Mouse (Mus musculus): ENCODE data around the gene Dcaf5. TPM values are rescaled to one million over a fixed set of nuclear protein-coding genes. Genes with fewer than 3 reads are reported as not detected.
A peak's percentile ranks its signal among the peaks of the same experiment; 100 is the strongest.

The Dcaf5 gene
- polyA plus RNA-seq, 1 experiment from 2014 or later: 14.2 TPM

DNA sequence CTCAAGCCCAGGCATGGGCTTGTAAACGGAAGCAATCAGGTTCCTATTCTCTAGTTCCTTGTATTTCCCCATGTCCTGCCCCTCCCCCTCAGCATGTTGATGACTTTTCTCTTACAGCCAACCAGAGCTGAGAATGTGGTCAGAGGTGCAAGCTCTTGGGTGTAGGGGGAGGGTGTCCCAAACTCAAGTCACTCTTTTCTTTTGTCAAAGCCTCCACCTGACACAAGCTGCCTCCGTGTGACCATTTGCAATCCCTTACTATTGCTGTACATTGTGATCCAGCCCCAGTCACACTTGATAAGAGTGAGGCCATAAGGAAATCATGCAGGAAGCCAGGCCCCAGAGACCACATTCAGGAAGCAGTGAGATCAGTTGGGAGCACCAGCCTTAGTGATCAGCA lies 104.8 kb downstream of the Dcaf5 start:
- Histone ChIP-seq H3K27me3 (no peaks in the 10 kb centered on the region), H3K4me3 (no peak overlapping the region), H3K27ac (no peak overlapping the region), H3K4me2 (no peak overlapping the region), H3K4me1 (no peaks in the 10 kb centered on the region), H3K36me3 (peaks cover 3% of the 10 kb centered on the region; the same call in 1 of the 2 replicates), H3K9ac (no peak overlapping the region), H3K9me3 (no peaks in the 10 kb centered on the region)
- 28% methylated on average over 2 of the region's 2 CpGs for WGBS
- ATAC-seq (ENCODE audit: insufficient number of reproducible peaks, insufficient read depth, low FRiP score, low TSS enrichment, low read depth): no peak

DNA sequence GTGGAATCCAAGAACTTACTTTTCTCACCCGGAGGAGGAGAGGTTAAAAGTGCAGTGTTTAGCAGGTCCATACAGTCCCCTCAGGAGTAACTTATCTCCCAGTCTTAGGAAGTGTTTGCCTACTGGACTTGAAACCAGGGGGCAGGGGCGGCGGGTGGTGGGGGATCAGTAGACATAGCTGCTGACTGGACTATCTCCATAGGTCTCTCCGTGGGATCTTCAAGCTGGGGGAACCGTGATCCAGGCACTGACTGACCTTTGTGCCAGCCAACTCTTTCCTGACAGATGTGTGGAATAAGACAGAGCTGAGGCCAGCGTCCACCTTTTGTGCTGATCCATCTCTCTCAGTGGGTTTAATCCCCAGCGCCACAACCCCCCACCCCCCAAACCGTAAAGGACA lies 105.6 kb downstream of the Dcaf5 start:
- peaks cover 3% of the 10 kb centered on the region; the same call in 1 of the 2 replicates for H3K36me3 ChIP-seq
- ATAC-seq (ENCODE audit: insufficient number of reproducible peaks, insufficient read depth, low FRiP score, low TSS enrichment, low read depth): no peak
- H3K9ac ChIP-seq: no peak overlapping the region
- no peaks in the 10 kb centered on the region for H3K27me3 ChIP-seq
- no peaks in the 10 kb centered on the region for H3K9me3 ChIP-seq
- no peak overlapping the region for H3K4me2 ChIP-seq
- H3K4me1 ChIP-seq: no peaks in the 10 kb centered on the region; the same call in 1 of the 2 replicates
- 88% methylated on average over 8 of the region's 8 CpGs for WGBS
- H3K4me3 ChIP-seq: no peak overlapping the region
- no peak overlapping the region for H3K27ac ChIP-seq

GRCm38 (mm10) chr12:80329641-80330040 lies 106.8 kb downstream of the Dcaf5 start:
- no peaks in the 10 kb centered on the region for H3K9me3 ChIP-seq
- 53% methylated on average over 2 of the region's 2 CpGs for WGBS
- H3K27ac ChIP-seq: no peak overlapping the region
- no peak overlapping the region for H3K4me2 ChIP-seq
- ATAC-seq (ENCODE audit: insufficient number of reproducible peaks, insufficient read depth, low FRiP score, low TSS enrichment, low read depth): no peak
- H3K4me3 ChIP-seq: no peak overlapping the region
- no peaks in the 10 kb centered on the region; the same call in 1 of the 2 replicates for H3K36me3 ChIP-seq
- peaks cover 8% of the 10 kb centered on the region for H3K4me1 ChIP-seq
- no peaks in the 10 kb centered on the region for H3K27me3 ChIP-seq
- no peak overlapping the region for H3K9ac ChIP-seq

- Histone ChIP-seq H3K27me3 (no peaks in the 10 kb centered on the region), H3K9ac (no peak overlapping the region), H3K4me1 (peaks cover 8% of the 10 kb centered on the region), H3K4me3 (no peak overlapping the region), H3K27ac (no peak overlapping the region), H3K4me2 (no peak overlapping the region), H3K9me3 (no peaks in the 10 kb centered on the region), H3K36me3 (no peaks in the 10 kb centered on the region)
- no peak for ATAC-seq (ENCODE audit: insufficient number of reproducible peaks, insufficient read depth, low FRiP score, low TSS enrichment, low read depth)
Measured at GRCm38 (mm10) chr12:80326047-80326446, 110.4 kb downstream of the Dcaf5 start.

GRCm38 (mm10) chr12:80324785-80325131 lies 111.6 kb downstream of the Dcaf5 start:
- Histone ChIP-seq H3K27ac (no peak overlapping the region), H3K9me3 (no peaks in the 10 kb centered on the region), H3K4me1 (peaks cover 14% of the 10 kb centered on the region), H3K36me3 (no peaks in the 10 kb centered on the region), H3K4me2 (no peak overlapping the region), H3K4me3 (no peak overlapping the region), H3K9ac (no peak overlapping the region), H3K27me3 (no peaks in the 10 kb centered on the region)
- 45% methylated on average over 1 of the region's 1 CpGs for WGBS
- no peak for ATAC-seq (ENCODE audit: insufficient number of reproducible peaks, insufficient read depth, low FRiP score, low TSS enrichment, low read depth)

GRCm38 (mm10) chr12:80324051-80324784 lies 112.2 kb downstream of the Dcaf5 start:
- no peaks in the 10 kb centered on the region for H3K36me3 ChIP-seq
- H3K9ac ChIP-seq: no peak overlapping the region
- ATAC-seq (ENCODE audit: insufficient number of reproducible peaks, insufficient read depth, low FRiP score, low TSS enrichment, low read depth): no peak
- no peak overlapping the region for H3K4me3 ChIP-seq
- WGBS: 67% methylated on average over 9 of the region's 9 CpGs
- no peaks in the 10 kb centered on the region for H3K9me3 ChIP-seq
- H3K27ac ChIP-seq: no peak overlapping the region
- no peaks in the 10 kb centered on the region for H3K27me3 ChIP-seq
- peaks cover 17% of the 10 kb centered on the region for H3K4me1 ChIP-seq
- H3K4me2 ChIP-seq: no peak overlapping the region

GRCm38 (mm10) chr12:80323371-80324050 lies 112.9 kb downstream of the Dcaf5 start:
- no peak for ATAC-seq (ENCODE audit: insufficient number of reproducible peaks, insufficient read depth, low FRiP score, low TSS enrichment, low read depth)
- WGBS: 58% methylated on average over 8 of the region's 8 CpGs
- Histone ChIP-seq H3K9me3 (no peaks in the 10 kb centered on the region), H3K27ac (no peak overlapping the region), H3K4me3 (no peak overlapping the region), H3K36me3 (no peaks in the 10 kb centered on the region), H3K9ac (no peak overlapping the region), H3K27me3 (no peaks in the 10 kb centered on the region), H3K4me2 (no peak overlapping the region), H3K4me1 (peaks cover 24% of the 10 kb centered on the region)

DNA sequence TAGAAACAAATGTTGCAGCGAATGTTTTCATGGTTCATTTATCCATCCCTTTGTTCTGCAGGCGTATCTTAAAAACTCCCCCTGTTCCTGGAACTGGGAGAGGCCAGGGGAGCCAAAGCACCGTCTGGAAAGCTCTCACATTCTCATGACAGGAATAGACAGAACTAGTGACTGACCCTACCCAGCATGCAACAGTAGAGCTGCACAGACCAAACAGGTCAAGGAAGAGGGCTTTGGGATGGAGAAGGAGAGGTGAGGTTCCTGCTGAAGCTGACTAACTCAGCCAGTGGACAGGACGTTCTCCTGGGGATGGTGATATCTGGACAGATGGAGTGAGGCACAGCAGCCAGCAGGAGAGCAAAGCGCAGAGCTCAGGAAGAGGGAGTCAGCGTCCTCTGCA lies 113.9 kb downstream of the Dcaf5 start:
- H3K4me3 ChIP-seq: no peak overlapping the region
- H3K4me1 ChIP-seq: peaks cover 24% of the 10 kb centered on the region
- no peaks in the 10 kb centered on the region for H3K36me3 ChIP-seq
- ATAC-seq (ENCODE audit: insufficient number of reproducible peaks, insufficient read depth, low FRiP score, low TSS enrichment, low read depth): no peak
- no peak overlapping the region for H3K27ac ChIP-seq
- no peaks in the 10 kb centered on the region for H3K27me3 ChIP-seq
- H3K4me2 ChIP-seq: no peak overlapping the region
- WGBS: 58% methylated on average over 6 of the region's 6 CpGs
- H3K9ac ChIP-seq: no peak overlapping the region
- no peaks in the 10 kb centered on the region for H3K9me3 ChIP-seq

- Histone ChIP-seq H3K4me1 (peaks cover 24% of the 10 kb centered on the region), H3K4me3 (no peak overlapping the region), H3K27ac (no peak overlapping the region), H3K9ac (no peak overlapping the region), H3K9me3 (no peaks in the 10 kb centered on the region), H3K4me2 (no peak overlapping the region), H3K36me3 (no peaks in the 10 kb centered on the region), H3K27me3 (no peaks in the 10 kb centered on the region)
- WGBS: 67% methylated on average over 2 of the region's 2 CpGs
- no peak for ATAC-seq (ENCODE audit: insufficient number of reproducible peaks, insufficient read depth, low FRiP score, low TSS enrichment, low read depth)
Measured at GRCm38 (mm10) chr12:80319062-80319461, 117.3 kb downstream of the Dcaf5 start.

DNA sequence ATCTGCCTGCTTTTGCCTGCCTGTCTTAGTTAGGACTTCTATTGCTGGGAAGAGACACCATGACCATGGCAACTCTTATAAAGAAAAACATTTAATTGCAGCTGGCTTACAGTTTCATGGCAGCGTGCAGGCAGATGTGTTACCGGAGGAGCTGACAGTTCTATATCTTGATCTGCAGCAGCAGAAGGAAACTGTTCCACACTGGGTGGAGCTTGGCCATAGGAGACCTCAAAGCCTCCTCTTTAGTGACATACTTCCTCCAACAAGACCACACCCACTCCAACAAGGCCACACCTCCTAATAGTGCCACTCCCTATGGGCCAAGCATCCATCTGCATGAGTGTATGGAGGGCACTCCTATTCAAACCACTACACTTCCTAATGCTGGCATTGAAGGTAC lies 121.1 kb downstream of the Dcaf5 start:
- Histone ChIP-seq H3K4me1 (peaks cover 24% of the 10 kb centered on the region), H3K4me2 (no peak overlapping the region), H3K4me3 (no peak overlapping the region), H3K27ac (no peak overlapping the region), H3K36me3 (no peaks in the 10 kb centered on the region), H3K27me3 (no peaks in the 10 kb centered on the region), H3K9me3 (no peaks in the 10 kb centered on the region), H3K9ac (no peak overlapping the region)
- WGBS: 85% methylated on average over 2 of the region's 2 CpGs
- ATAC-seq (ENCODE audit: insufficient number of reproducible peaks, insufficient read depth, low FRiP score, low TSS enrichment, low read depth): no peak

DNA sequence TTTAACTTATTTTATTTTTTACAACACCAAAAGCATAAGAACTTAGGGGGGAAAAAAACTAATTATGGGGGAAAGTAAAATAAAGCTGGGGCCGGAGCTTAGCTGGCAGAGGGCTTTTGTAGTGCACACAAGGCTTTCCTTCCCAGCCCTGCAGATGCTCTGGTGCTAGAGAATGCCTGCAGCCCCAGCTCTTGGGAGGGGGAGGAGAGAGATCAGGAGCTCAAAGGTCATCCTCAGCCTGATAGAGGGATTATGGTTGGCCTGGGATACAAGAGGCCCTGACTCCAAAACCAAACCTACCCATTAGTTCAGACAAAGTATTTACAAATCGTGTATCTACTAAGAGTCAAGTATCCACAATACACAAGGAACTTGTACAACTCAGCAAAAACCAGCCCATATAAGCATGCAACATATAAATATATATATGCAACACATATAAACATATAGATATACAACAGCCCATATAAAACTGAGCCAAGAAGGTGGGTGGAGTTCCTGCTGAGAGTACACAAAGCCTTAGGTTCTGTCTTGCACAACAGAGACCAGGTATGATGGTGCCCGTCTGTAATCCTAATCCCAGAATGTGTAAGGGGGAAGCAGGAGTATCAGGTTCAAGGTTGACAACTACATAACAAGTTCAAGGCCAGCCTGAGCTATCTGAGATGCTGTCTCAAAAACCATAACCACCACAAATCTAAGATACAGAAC lies 124.3 kb downstream of the Dcaf5 start:
- H3K4me2 ChIP-seq: no peak overlapping the region
- H3K27ac ChIP-seq: no peak overlapping the region
- WGBS: 62% methylated on average over 3 of the region's 3 CpGs
- H3K4me1 ChIP-seq: peaks cover 5% of the 10 kb centered on the region
- H3K27me3 ChIP-seq: no peaks in the 10 kb centered on the region
- H3K9me3 ChIP-seq: no peaks in the 10 kb centered on the region
- H3K9ac ChIP-seq: no peak overlapping the region
- no peaks in the 10 kb centered on the region for H3K36me3 ChIP-seq
- no peak overlapping the region for H3K4me3 ChIP-seq
- ATAC-seq (ENCODE audit: insufficient number of reproducible peaks, insufficient read depth, low FRiP score, low TSS enrichment, low read depth): no peak

GRCm38 (mm10) chr12:80307556-80307955 lies 128.8 kb downstream of the Dcaf5 start:
- WGBS: 24% methylated on average over 3 of the region's 3 CpGs
- Histone ChIP-seq H3K9ac (no peak overlapping the region), H3K27me3 (no peaks in the 10 kb centered on the region)

More at GRCm38 (mm10) chr12:80307556-80307955, 128.8 kb downstream of the Dcaf5 start:
- H3K4me1 ChIP-seq: peaks cover 3% of the 10 kb centered on the region; the same call in 1 of the 2 replicates
- peak overlapping the region; percentile 55 for H3K27ac ChIP-seq
- no peak for ATAC-seq (ENCODE audit: insufficient number of reproducible peaks, insufficient read depth, low FRiP score, low TSS enrichment, low read depth)
- no peak overlapping the region for H3K4me2 ChIP-seq
- no peak overlapping the region for H3K4me3 ChIP-seq
- H3K9me3 ChIP-seq: no peaks in the 10 kb centered on the region
- no peaks in the 10 kb centered on the region for H3K36me3 ChIP-seq
